Mouse (Mus musculus): ENCODE data around the gene Rpl26. TPM values are rescaled to one million over a fixed set of nuclear protein-coding genes. Genes with fewer than 3 reads are reported as not detected.

Gene Rpl26
- 1,162 TPM for polyA plus RNA-seq (2017; shearing (Covaris generic))

DNA sequence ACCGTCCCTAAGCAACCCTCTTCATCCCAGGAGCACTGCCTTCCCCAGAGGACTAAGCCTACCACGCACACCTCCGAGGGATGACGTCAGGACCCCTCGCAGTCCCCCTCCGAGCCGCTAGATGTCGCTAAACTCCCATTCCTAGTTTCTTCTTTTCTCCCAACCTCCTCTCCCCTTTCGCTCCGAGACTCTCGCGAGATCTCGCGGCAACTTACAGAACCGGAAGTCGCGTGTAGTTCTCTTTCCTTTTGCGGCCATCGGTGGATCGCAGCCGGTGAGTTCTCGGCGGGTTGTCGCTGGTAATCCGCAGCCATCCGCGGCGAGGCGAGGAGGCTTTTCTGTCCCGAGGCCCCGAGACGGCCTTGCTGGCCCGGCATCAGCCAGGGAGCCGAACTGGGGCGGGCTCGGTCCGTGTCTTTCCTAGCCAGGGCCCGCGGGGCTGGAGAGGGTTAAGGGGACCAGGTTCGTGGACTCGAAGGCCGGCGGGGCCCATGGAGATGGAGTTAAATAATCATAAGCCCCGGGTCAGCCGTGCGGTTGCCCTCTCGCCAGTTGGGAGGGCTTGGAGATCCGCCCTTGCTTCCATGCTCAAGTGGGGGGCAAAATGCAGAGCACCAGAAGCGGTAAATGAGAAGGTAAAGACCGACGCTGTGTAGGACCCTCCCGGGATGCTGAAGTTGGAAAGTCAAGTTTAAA, at the start of gene Rpl26:
Rpl26 (plus strand) TSS at position 233 of the 696 bp plus-strand sequence.

DNA sequence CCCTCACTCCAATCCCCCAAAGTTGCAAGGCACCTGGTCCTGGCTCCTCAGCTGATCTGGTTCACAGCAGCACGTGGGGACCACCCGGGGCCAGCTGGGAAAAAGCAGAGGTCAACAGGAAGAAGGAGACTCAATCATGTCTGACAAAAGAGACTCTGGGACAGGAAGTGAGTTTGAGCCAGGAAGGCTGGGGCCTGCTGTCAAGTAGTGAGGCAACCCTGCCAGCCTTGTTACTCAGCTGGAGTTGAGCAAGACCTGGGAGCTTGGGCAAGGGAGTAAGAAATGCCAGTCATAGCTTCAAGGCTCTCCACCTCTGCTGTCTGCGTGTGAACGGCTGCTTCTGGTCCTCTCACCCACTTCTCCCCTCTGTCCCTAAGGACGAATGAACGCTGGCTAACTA, 29.6 kb upstream of the Rpl26 start, which contains the start of gene Ndel1:
Ndel1 (minus strand) TSS at position 111 of the 400 bp plus-strand sequence.

DNA sequence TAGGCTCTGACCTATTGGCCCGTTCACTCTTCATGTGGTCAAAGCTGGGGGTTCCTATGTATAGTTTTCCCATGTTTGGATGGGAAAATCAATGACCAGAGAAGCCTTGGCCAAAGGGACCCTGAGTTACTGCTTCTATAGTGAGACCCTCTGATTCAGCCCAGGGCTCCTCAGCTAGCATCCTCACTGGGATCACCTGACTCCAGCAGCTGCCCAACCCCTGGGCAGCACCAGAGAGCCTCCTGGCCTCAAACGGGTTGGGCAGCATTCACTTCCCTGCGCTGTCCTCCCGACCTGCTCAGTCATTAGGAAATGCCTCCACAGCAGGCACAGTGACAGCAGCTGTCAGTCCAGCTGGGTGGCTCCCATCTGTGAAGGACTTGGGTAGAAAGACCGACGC, 13.1 kb upstream of the Rpl26 start, which contains the start of gene Rnf222:
Rnf222 (plus strand) TSS at position 301 of the 400 bp plus-strand sequence.

DNA sequence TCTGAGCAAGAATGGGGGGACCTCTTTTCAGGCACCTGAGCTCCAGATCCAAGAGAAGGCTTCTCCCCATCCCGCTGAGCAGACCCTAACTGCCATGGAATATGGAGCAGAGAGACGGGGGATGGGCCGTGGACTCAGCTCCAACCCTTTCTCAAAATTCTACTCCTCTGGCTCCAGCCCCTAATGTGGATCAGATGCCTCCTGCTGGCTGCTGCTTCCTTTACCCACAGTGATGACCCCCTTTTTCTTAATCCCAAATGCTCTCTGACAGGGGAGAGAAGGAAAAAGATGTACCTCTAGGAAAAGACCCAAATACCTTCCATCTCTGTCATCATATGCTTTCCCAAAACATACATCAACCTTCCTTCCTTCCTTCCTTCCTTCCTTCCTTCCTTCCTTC, 25.6 kb downstream of the Rpl26 start, which contains the start of gene Odf4:
Odf4 (minus strand) TSS at position 101 of the 400 bp plus-strand sequence.

Other genes starting within 250 kb of the Rpl26 start
- gene Myh10, start 210.0 kb upstream of the Rpl26 start, polyA plus RNA-seq (2017; shearing (Covaris generic)) = 2.9 TPM
- 150 TPM for gene Ndel1, start 29.7 kb upstream of the Rpl26 start, polyA plus RNA-seq (2017; shearing (Covaris generic))
- not detected for gene Rnf222, start 13.0 kb upstream of the Rpl26 start, polyA plus RNA-seq (2017; shearing (Covaris generic))
- gene Odf4, start 25.5 kb downstream of the Rpl26 start, polyA plus RNA-seq (2017; shearing (Covaris generic)) = 0.32 TPM
- 0.19 TPM for gene Arhgef15, start 55.9 kb downstream of the Rpl26 start, polyA plus RNA-seq (2017; shearing (Covaris generic))
- gene Slc25a35, start 66.5 kb downstream of the Rpl26 start, polyA plus RNA-seq (2017; shearing (Covaris generic)) = 10.2 TPM
- gene Rangrf, start 73.6 kb downstream of the Rpl26 start, polyA plus RNA-seq (2017; shearing (Covaris generic)) = 10.0 TPM
- gene Pfas, start 106.9 kb downstream of the Rpl26 start, polyA plus RNA-seq (2017; shearing (Covaris generic)) = 2.6 TPM
- gene Ctc1, start 114.3 kb downstream of the Rpl26 start, polyA plus RNA-seq (2017; shearing (Covaris generic)) = 22.0 TPM
- 0.25 TPM for gene Aurkb, start 144.1 kb downstream of the Rpl26 start, polyA plus RNA-seq (2017; shearing (Covaris generic))
- gene Borcs6, start 158.1 kb downstream of the Rpl26 start, polyA plus RNA-seq (2017; shearing (Covaris generic)) = 3.8 TPM
- gene Tmem107, start 169.2 kb downstream of the Rpl26 start, polyA plus RNA-seq (2017; shearing (Covaris generic)) = 4.3 TPM
- gene Vamp2, start 186.9 kb downstream of the Rpl26 start, polyA plus RNA-seq (2017; shearing (Covaris generic)) = 265 TPM
- gene Per1, start 193.6 kb downstream of the Rpl26 start, polyA plus RNA-seq (2017; shearing (Covaris generic)) = 80.9 TPM
- not detected for gene Hes7, start 218.8 kb downstream of the Rpl26 start, polyA plus RNA-seq (2017; shearing (Covaris generic))
- not detected for gene 9130213A22Rik, start 221.0 kb downstream of the Rpl26 start, polyA plus RNA-seq (2017; shearing (Covaris generic))
- 0.07 TPM for gene Aloxe3, start 224.3 kb downstream of the Rpl26 start, polyA plus RNA-seq (2017; shearing (Covaris generic))